Mouse (Mus musculus) gastrocnemius, postnatal 36 days (tissue): Measurements from ENCODE around the gene Mta2. TPM values are rescaled to one million over a fixed set of nuclear protein-coding genes. Genes with fewer than 3 reads are reported as not detected.

ENCODE experiments used
- DNase-seq, 2 experiments: peaks; one replicate each; pipeline ENCODE4 v3.0.0; 2022
- intact Hi-C: fragments of 180-260 bp; cut with DNase I; formaldehyde crosslinking; loops from one replicate; pipeline ENCODE4 v1.15.1; 2025
- total RNA-seq, 2 experiments: library from RNA; stranded (reverse); gene quantifications; 2 replicates each; pipeline ENCODE4 v1.2.3; 2021

Gene Mta2
- total RNA-seq, 2 experiments from 2014 or later = 19.4 to 24.1 TPM

DNA sequence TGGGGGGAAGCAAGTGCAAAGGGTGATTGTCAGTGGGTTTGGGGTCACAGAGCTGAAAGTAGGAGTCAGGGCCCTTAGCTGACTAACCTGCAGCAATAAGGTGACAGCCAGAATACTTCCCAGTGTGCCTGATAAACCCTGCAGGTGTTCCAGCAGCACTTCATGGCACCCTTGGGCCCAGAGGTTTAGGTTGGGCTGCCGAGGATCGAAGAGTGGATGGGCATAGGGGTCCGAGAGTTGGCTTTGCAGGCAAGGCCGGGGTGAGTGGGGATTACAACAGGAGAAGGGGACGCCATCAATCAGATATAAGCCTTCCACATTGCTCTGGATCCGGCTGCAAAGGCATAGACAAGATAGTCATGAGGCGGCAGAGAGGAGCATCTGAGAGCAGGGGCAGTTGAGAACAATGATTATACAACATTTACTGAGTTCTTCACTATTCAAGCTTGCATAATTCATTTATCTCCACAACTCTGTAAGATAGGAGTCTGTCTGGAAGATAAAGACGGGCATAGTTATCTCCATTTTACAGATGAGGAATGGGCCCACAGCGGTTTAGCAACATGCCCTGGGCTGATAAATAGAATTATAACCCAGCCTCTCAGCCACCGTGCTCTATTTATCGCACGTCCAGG lies 13.7 kb upstream of the Mta2 start:
- intact Hi-C loops = loop anchor here (2.0 kb wide), 1 partner anchor 55 kb away; no protein-coding TSS in a partner anchor

GRCm38 (mm10) chr19:8928689-8929223 lies 12.9 kb upstream of the Mta2 start:
- intact Hi-C loops = loop anchor here (2.0 kb wide), 1 partner anchor 56 kb away; no protein-coding TSS in a partner anchor
- DNase-seq = peak in 1 of 2 experiments; percentile 31

More for the DNA sequence above, 13.7 kb upstream of the Mta2 start:
- no peak for DNase-seq

DNA sequence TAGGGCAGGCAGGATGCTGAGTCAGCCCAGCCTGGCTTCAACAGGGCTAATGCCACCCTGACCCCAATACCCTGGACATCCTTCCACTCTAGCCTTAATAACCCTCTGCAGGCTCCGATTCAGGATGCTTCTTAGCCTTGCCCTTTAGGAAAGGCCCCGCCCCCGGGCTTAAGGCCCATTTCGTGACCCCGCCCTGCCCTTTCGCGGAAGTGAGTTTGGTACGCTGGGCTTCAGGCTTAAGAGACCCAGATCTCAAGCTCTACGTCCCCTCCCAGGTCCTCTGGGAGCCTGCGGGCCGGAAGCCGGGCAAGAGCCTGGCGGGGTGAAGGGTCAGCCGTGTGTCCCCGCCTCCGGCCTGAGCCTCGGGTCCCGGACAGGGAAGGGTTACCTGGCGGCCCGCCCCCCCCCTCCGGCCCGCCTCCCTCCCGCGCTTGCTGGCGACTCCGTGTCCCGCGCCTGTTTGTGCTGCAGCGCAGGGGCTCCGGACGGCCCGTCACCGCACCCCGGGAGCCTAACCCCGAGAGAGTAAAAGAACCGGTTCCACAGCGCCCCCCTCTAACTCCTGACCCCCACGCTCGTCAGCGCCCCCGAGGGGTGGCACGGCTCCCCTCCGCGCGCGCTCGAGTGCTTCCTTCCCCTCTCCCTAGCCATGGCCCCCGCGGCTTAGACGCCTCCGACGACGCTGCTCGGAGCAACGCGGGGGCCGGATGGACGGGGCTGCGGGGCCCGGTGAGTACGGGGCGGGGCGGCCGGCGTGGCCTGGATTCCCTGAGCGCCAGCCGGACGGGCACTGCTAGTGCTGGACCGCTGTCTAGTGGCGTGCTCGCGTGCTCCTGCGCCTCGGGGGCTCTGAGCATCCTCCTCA lies 12.2 kb upstream of the Mta2 start, which contains the start of the genes Rom1 and Eml3:
Gene Rom1 (minus strand): TSS at position 133 of the 865 bp plus-strand sequence.
Gene Eml3 (plus strand): TSS at position 329 of the 865 bp plus-strand sequence.
- peak; percentile 93 to 96 for DNase-seq
- intact Hi-C loops = loop anchor here (2.0 kb wide), 1 partner anchor 57 kb away; no protein-coding TSS in a partner anchor

DNA sequence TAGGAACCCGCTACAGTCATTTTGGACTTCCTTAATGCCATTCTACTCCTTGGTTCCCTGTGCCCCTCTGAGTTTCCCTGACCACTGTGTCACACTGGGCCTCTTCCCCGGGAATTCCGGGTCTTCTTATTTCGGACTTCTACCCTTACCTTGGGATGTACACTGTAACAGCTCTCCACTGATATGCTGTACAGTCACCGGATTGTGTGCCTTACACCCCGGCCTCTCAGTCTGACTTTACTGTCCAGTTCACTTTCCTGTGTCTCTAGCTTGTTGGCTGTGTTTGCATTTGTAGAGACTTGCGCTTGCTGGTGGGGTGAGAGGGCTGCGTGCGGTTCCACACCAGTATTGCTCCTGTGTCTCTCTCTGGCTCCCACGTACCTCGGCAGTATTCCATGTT lies 11.6 kb upstream of the Mta2 start:
- DNase-seq = no peak
- intact Hi-C loops = no loop called here

GRCm38 (mm10) chr19:8930771-8931170 lies 10.9 kb upstream of the Mta2 start:
- intact Hi-C loops = no loop called here
- DNase-seq = no peak

GRCm38 (mm10) chr19:8936736-8937135 lies 4.9 kb upstream of the Mta2 start:
- intact Hi-C loops = no loop called here
- DNase-seq = no peak

DNA sequence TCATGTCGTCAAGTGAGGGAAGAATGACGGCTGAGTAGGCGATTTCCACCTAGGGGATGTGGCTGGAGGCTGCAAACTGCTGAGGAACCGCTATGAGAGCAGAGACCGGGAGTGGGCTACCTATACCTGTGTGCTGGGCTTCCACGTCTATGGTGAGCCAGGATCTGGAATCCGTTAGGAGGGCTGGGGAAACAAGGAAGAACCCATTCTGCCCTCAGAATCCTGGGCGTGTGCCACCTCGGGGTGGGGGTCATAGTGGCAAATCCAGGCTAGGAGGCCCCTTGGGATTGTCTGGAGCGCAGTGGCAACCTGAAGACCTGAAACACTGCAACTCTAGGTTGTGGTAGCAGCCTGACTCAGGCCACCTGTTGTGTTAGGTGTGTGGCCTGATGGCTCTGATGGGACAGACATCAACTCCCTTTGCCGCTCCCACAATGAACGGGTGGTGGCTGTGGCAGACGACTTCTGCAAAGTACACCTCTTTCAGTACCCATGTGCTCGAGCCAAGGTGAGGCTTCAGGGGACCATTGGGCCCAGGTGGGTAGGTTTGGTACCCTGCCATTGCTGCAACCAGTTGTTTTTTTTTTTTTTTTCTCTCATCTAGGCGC lies 1.0 kb upstream of the Mta2 start:
- DNase-seq = no peak
- intact Hi-C loops = no loop called here

DNA sequence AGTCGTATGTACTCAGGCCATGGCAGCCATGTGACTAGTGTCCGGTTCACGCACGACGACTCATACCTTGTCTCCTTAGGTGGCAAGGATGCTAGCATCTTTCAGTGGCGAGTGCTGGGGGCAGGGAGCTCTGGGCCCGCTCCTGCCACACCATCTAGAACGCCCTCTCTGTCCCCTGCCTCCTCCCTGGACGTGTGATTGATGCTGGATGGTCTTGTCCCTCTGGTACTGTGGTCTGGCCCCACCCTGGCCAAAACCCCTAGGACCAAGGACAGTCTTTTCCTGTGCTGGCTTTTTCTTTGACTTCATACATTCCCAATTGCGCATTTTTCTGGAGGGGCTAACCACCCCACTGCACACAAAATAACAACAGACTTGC lies 550 bp upstream of the Mta2 start:
- intact Hi-C loops = no loop called here

GRCm38 (mm10) chr19:8942276-8942964 lies 745 bp downstream of the Mta2 start:
- DNase-seq = no peak
- intact Hi-C loops = no loop called here

More for the DNA sequence above, 550 bp upstream of the Mta2 start:
- no peak for DNase-seq

GRCm38 (mm10) chr19:8943047-8943446 lies 1.4 kb downstream of the Mta2 start:
- no peak for DNase-seq
- intact Hi-C loops = no loop called here

GRCm38 (mm10) chr19:8944062-8944461 lies 2.4 kb downstream of the Mta2 start:
- intact Hi-C loops = no loop called here
- no peak for DNase-seq

DNA sequence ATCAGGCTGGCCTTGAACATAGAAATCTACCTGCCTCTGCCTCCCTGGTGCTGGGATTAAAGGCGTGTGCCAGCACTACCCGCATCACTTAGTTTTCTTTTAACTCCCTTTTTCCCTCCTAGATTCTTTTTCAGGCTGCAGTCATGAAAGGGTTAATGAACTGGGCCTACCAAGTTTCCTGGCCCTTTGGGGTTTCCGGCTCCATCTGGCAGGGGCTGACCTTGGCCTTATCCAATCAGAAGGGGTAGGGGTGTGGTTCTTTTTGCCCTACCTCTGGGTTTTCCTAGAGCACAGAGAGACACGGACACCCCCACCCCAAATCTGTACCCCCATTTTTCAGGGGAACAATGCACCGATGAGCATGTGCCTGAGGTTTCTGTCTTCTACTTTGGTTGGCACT lies 3.1 kb downstream of the Mta2 start:
- intact Hi-C loops = no loop called here
- DNase-seq = peak; percentile 63 to 72

- intact Hi-C loops = no loop called here
- no peak for DNase-seq
Measured at GRCm38 (mm10) chr19:8945251-8945650, 3.6 kb downstream of the Mta2 start.

- intact Hi-C loops = no loop called here
- DNase-seq = no peak
Measured at GRCm38 (mm10) chr19:8946929-8947328, 5.3 kb downstream of the Mta2 start.

DNA sequence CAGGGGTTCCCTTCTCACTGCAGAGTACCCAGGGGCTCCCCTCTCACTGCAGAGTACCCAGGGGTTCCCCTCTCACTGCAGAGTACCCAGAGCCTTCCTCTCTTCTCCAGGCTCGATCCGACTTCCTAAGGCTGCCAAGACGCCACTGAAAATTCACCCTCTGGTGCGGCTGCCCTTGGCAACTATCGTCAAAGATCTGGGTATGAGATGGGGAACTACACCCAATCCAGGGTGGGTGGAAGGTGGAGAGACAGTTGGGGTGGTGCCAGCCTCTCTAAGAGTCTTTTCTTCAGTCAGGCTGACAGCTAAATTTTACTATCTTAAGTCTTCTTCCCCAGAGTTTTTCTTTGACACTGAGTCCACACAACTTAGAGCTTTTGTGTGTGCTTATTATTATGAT lies 8.5 kb downstream of the Mta2 start:
- intact Hi-C loops = no loop called here

GRCm38 (mm10) chr19:8952241-8952640 lies 10.6 kb downstream of the Mta2 start:
- DNase-seq = no peak
- intact Hi-C loops = no loop called here

More for the DNA sequence above, 8.5 kb downstream of the Mta2 start:
- DNase-seq = no peak

- peak; percentile 82 to 83 for DNase-seq
- intact Hi-C loops = no loop called here
Measured at GRCm38 (mm10) chr19:8953135-8954039, 11.7 kb downstream of the Mta2 start, which contains the start of gene Tut1. Gene Tut1 (plus strand): TSS chr19:8953847.

- DNase-seq = no peak
Measured at GRCm38 (mm10) chr19:8954171-8954570, 12.5 kb downstream of the Mta2 start.

DNA sequence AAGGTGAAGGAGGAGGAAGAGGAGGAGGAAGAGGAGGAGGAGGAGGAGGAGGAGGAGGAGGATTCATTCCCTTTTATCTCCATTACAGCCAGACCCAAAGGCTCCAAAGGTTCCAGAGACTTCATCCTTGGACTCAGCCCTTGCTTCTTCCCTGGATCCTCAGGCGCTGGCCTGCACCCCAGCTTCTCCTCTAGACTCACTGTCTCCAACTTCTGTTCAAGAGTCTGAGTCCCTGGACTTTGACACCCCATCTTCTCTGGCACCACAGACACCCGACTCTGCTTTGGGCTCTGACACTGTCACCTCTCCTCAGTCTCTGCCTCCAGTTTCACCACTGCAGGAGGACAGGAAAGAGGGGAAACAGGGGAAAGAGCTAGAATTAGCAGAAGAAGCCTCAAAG lies 20.6 kb downstream of the Mta2 start:
- DNase-seq = no peak
- intact Hi-C loops = no loop called here

More at GRCm38 (mm10) chr19:8954171-8954570, 12.5 kb downstream of the Mta2 start:
- intact Hi-C loops = no loop called here
